Mouse (Mus musculus) CD4-positive, CD25-positive, alpha-beta regulatory T cell, adult 9 weeks (primary cell): ENCODE measurements around the gene Haus4. TPM values are rescaled to one million over a fixed set of nuclear protein-coding genes. Genes with fewer than 3 reads are reported as not detected.

Experiments
- polyA plus RNA-seq: library from polyadenylated mRNA; unstranded; fragments of 100-300 nt; shearing (Covaris generic); gene quantifications from one replicate; pipeline ENCODE4 v1.2.1, GENCODE M21; 2017

Gene Haus4
- polyA plus RNA-seq = 22.4 TPM

DNA sequence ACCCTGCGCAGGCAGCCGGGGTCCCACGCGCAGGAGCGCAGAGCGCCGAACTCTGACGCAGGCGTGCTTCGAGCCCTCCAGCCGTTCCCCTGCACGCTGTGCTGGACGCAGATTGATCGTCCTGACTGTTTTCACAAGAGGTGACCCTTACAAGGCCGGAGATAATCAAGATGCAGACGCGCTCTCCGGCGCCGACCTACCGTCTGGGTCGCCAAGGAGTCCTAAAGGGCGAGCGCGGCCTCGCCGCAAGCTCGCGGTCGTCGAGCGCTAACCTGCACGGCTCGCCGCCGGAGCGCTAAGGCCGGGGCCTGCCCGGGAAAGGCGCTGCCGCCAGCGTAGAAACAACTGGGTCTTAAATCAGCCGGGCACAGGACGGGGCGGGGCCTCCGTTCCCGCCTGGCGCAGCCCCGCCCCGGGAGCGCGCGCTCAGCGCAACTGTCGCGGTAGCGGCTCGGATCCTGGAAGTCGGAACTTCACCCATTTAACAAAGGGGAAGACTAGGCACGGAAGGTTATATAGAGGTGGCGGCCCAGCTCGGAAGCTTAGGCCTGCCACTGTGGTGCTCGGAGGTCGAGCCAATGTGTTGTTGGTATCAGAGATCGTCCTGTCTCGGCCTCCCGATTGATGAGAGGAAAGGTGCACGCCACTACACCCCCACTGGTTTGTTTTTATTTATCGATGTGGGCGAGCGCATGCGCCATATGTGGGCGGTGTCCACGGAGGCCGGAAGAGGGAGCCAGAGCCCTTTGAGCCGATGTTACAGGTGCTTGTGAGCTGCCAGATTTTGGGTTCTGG, at the start of gene Haus4:
Gene Haus4, minus strand, starts transcription at position 642 of the 795 bp plus-strand sequence.

GRCm38 (mm10) chr14:54577089-54577982, 22.9 kb upstream of the Haus4 start, which contains the start of gene Ajuba:
Ajuba (minus strand) TSS chr14:54577558.

Other genes with a start within 250 kb of the Haus4 start
- 77.8 TPM for gene Oxa1l, start 193.8 kb downstream of the Haus4 start, polyA plus RNA-seq
- 1.5 TPM for gene Slc7a7, start 136.8 kb downstream of the Haus4 start, polyA plus RNA-seq
- 292 TPM for gene Mrpl52, start 127.7 kb downstream of the Haus4 start, polyA plus RNA-seq
- 1.5 TPM for gene Mmp14, start 123.0 kb downstream of the Haus4 start, polyA plus RNA-seq
- gene Lrp10, start 90.5 kb downstream of the Haus4 start, polyA plus RNA-seq = 38.7 TPM
- 0.61 TPM for gene Rem2, start 78.5 kb downstream of the Haus4 start, polyA plus RNA-seq
- 49.7 TPM for gene Prmt5, start 37.1 kb downstream of the Haus4 start, polyA plus RNA-seq
- 0.16 TPM for gene Ajuba, start 22.9 kb upstream of the Haus4 start, polyA plus RNA-seq
- gene 4931414P19Rik, start 51.4 kb upstream of the Haus4 start, polyA plus RNA-seq = 3.0 TPM
- gene Psmb5, start 63.4 kb upstream of the Haus4 start, polyA plus RNA-seq = 280 TPM
- gene Psmb11, start 66.8 kb upstream of the Haus4 start, polyA plus RNA-seq = 0.06 TPM
- gene Gm17606, start 86.3 kb upstream of the Haus4 start, polyA plus RNA-seq = not detected
- 0.46 TPM for gene Cdh24, start 86.7 kb upstream of the Haus4 start, polyA plus RNA-seq
- gene 1700123O20Rik, start 131.6 kb upstream of the Haus4 start, polyA plus RNA-seq = 93.8 TPM
- gene Acin1, start 132.3 kb upstream of the Haus4 start, polyA plus RNA-seq = 123 TPM
- gene Gm29776, start 144.2 kb upstream of the Haus4 start, polyA plus RNA-seq = 0.38 TPM
- gene Cebpe, start 157.6 kb upstream of the Haus4 start, polyA plus RNA-seq = not detected
- 0.24 TPM for gene Slc7a8, start 227.3 kb upstream of the Haus4 start, polyA plus RNA-seq